Mouse (Mus musculus) limb, embryonic 11.5 days (tissue): ENCODE results near the gene Fastk. TPM values are rescaled to one million over a fixed set of nuclear protein-coding genes. Genes with fewer than 3 reads are reported as not detected.
A peak's percentile ranks its signal among the peaks of the same experiment; 100 is the strongest.

Experiments
- ATAC-seq: fragments of 200-750 bp; cut with Nextera tagmentation; 2 replicates; pipeline ENCODE4 v1.8.0; 2017; ENCODE audit warnings: low read depth; ENCODE audit not compliant: insufficient number of reproducible peaks, low FRiP score, low TSS enrichment
- DNase-seq: peaks from one replicate; pipeline ENCODE4 v3.0.0-alpha.2; 2015; ENCODE audit warnings: low spot score
- H3K27ac ChIP-seq: fragments of 300-500 bp; sonication (generic); replicated peaks from 2 replicates; pipeline ENCODE4 v1.5.1; 2014; ENCODE audit warnings: low read depth, mild to moderate bottlenecking, low read length
- H3K27me3 ChIP-seq: fragments of 300-500 bp; sonication (generic); 2 replicates; pipeline ENCODE4 v1.6.1; 2014; ENCODE audit warnings: mild to moderate bottlenecking, low read length, mixed read lengths; ENCODE audit not compliant: control insufficient read depth, insufficient read depth
- H3K36me3 ChIP-seq: fragments of 300-500 bp; sonication (generic); 2 replicates; pipeline ENCODE4 v1.6.1; 2014; ENCODE audit warnings: mild to moderate bottlenecking, low read length, moderate library complexity, mixed read lengths; ENCODE audit not compliant: control insufficient read depth, insufficient read depth
- H3K4me1 ChIP-seq: fragments of 300-500 bp; sonication (generic); 2 replicates; pipeline ENCODE4 v1.6.1; 2014; ENCODE audit warnings: low read length, mixed read lengths; ENCODE audit not compliant: control insufficient read depth, insufficient read depth
- H3K4me2 ChIP-seq: fragments of 300-500 bp; sonication (generic); 2 replicates; pipeline ENCODE4 v1.6.1; 2014; ENCODE audit warnings: low read depth, mild to moderate bottlenecking, moderate library complexity; ENCODE audit not compliant: severe bottlenecking
- H3K4me3 ChIP-seq: fragments of 300-500 bp; sonication (generic); 2 replicates; pipeline ENCODE4 v1.5.1; 2014; ENCODE audit warnings: low read depth, low read length
- H3K9ac ChIP-seq: fragments of 300-500 bp; sonication (generic); 2 replicates; pipeline ENCODE4 v1.6.1; 2014; ENCODE audit warnings: mild to moderate bottlenecking, low read length
- H3K9me3 ChIP-seq: fragments of 300-500 bp; sonication (generic); 2 replicates; pipeline ENCODE4 v1.6.1; 2016; ENCODE audit warnings: low read length; ENCODE audit not compliant: control insufficient read depth
- WGBS: fragments of 180-500 bp; shearing (Covaris S2); extraction: QIAGEN DNeasy Blood & Tissue Kit; methylation state at CpG from one replicate; pipeline ENCODE4 v1.1.7; 2014; 5-methylcytosine and 5-hydroxymethylcytosine counted together
- polyA plus RNA-seq: library from polyadenylated mRNA; unstranded; fragments of >200 nt; fragmentation: Nextera tagmentation; extraction: Ambion mirVana; gene quantifications from 2 replicates; pipeline ENCODE4 v1.2.1, GENCODE M21; 2014

Fastk gene
- polyA plus RNA-seq, 1 experiment from 2014 or later: 95.1 TPM

- WGBS: 3% methylated on average over 33 of the region's 34 CpGs
- no peaks in the 10 kb centered on the region for H3K9me3 ChIP-seq
- DNase-seq: peak; percentile 87
- peak within 1 kb of the TSS; percentile 66 for H3K4me2 ChIP-seq
- H3K27ac ChIP-seq: peak within 1 kb of the TSS; percentile 36; the same call in 1 of the 2 replicates
- no peaks in the 10 kb centered on the region for H3K27me3 ChIP-seq
- H3K4me3 ChIP-seq: peak within 1 kb of the TSS; percentile 43
- H3K4me1 ChIP-seq: peaks cover 11% of the 10 kb centered on the region
- H3K36me3 ChIP-seq: peaks cover 3% of the 10 kb centered on the region; the same call in 1 of the 2 replicates
- H3K9ac ChIP-seq: peak within 1 kb of the TSS; percentile 31; the same call in 1 of the 2 replicates
- ATAC-seq: peak; percentile 76
These were observed 2.7 kb upstream of the Fastk start, which contains the start of gene Tmub1 for GRCm38 (mm10) chr5:24447624-24448298. Tmub1 (minus strand) TSS chr5:24447854.

GRCm38 (mm10) chr5:24446630-24447029, 1.5 kb upstream of the Fastk start:
- 84% methylated on average over 7 of the region's 7 CpGs for WGBS
- no peak for DNase-seq
- Histone ChIP-seq H3K4me3 (no peak overlapping the region), H3K27me3 (no peaks in the 10 kb centered on the region), H3K27ac (no peak overlapping the region), H3K4me2 (no peak overlapping the region; the same call in 1 of the 2 replicates), H3K4me1 (peaks cover 11% of the 10 kb centered on the region), H3K36me3 (peaks cover 3% of the 10 kb centered on the region; the same call in 1 of the 2 replicates), H3K9me3 (no peaks in the 10 kb centered on the region), H3K9ac (no peak overlapping the region)
- no peak for ATAC-seq

GRCm38 (mm10) chr5:24445428-24446080, 467 bp upstream of the Fastk start:
- H3K36me3 ChIP-seq: peaks cover 7% of the 10 kb centered on the region
- H3K9ac ChIP-seq: no peak overlapping the region
- DNase-seq (no peak), ATAC-seq (no peak)
- WGBS: 56% methylated on average over 20 of the region's 20 CpGs
- H3K9me3 ChIP-seq: no peaks in the 10 kb centered on the region
- peak overlapping the region; percentile 79 for H3K4me2 ChIP-seq
- peak overlapping the region; percentile 87 for H3K4me3 ChIP-seq
- H3K4me1 ChIP-seq: peaks cover 11% of the 10 kb centered on the region
- H3K27me3 ChIP-seq: no peaks in the 10 kb centered on the region
- H3K27ac ChIP-seq: peak overlapping the region; percentile 10; the same call in 1 of the 2 replicates

GRCm38 (mm10) chr5:24443927-24444326, 1.2 kb downstream of the Fastk start:
- Histone ChIP-seq H3K27ac (no peak overlapping the region), H3K27me3 (no peaks in the 10 kb centered on the region), H3K4me2 (peak overlapping the region; percentile 79), H3K9ac (no peak overlapping the region), H3K4me3 (peak overlapping the region; percentile 87), H3K4me1 (peaks cover 11% of the 10 kb centered on the region), H3K36me3 (peaks cover 18% of the 10 kb centered on the region), H3K9me3 (no peaks in the 10 kb centered on the region)
- ATAC-seq (no peak), DNase-seq (no peak)
- WGBS: 85% methylated on average over 12 of the region's 12 CpGs

- Histone ChIP-seq H3K36me3 (peaks cover 23% of the 10 kb centered on the region), H3K27me3 (no peaks in the 10 kb centered on the region), H3K4me3 (no peak overlapping the region), H3K9ac (no peak overlapping the region), H3K9me3 (no peaks in the 10 kb centered on the region), H3K27ac (no peak overlapping the region), H3K4me2 (no peak overlapping the region), H3K4me1 (peaks cover 11% of the 10 kb centered on the region)
- 94% methylated on average over 7 of the region's 7 CpGs for WGBS
- DNase-seq (no peak), ATAC-seq (no peak)
These were observed 1.9 kb downstream of the Fastk start for GRCm38 (mm10) chr5:24443204-24443603.

GRCm38 (mm10) chr5:24442029-24442428, 3.1 kb downstream of the Fastk start:
- peaks cover 5% of the 10 kb centered on the region for H3K4me1 ChIP-seq
- no peak overlapping the region for H3K4me3 ChIP-seq
- 84% methylated on average over 9 of the region's 9 CpGs for WGBS
- no peak overlapping the region for H3K9ac ChIP-seq
- H3K4me2 ChIP-seq: no peak overlapping the region
- no peak for ATAC-seq
- no peaks in the 10 kb centered on the region for H3K9me3 ChIP-seq
- no peak for DNase-seq
- H3K27ac ChIP-seq: no peak overlapping the region
- H3K27me3 ChIP-seq: no peaks in the 10 kb centered on the region
- H3K36me3 ChIP-seq: peaks cover 23% of the 10 kb centered on the region

GRCm38 (mm10) chr5:24441187-24441586, 3.9 kb downstream of the Fastk start:
- Histone ChIP-seq H3K36me3 (peaks cover 23% of the 10 kb centered on the region), H3K9ac (no peak overlapping the region), H3K4me1 (peaks cover 5% of the 10 kb centered on the region), H3K27me3 (no peaks in the 10 kb centered on the region), H3K9me3 (no peaks in the 10 kb centered on the region), H3K4me2 (no peak overlapping the region), H3K27ac (no peak overlapping the region), H3K4me3 (no peak overlapping the region)
- 94% methylated on average over 8 of the region's 8 CpGs for WGBS
- DNase-seq: no peak
- ATAC-seq: no peak

- H3K9ac ChIP-seq: no peak overlapping the region
- H3K4me3 ChIP-seq: no peak overlapping the region
- H3K27me3 ChIP-seq: no peaks in the 10 kb centered on the region
- H3K4me2 ChIP-seq: no peak overlapping the region
- DNase-seq (no peak), ATAC-seq (no peak)
- no peak overlapping the region for H3K27ac ChIP-seq
- H3K9me3 ChIP-seq: no peaks in the 10 kb centered on the region
- peaks cover 40% of the 10 kb centered on the region for H3K36me3 ChIP-seq
- 89% methylated on average over 8 of the region's 8 CpGs for whole genome bisulfite sequencing
- H3K4me1 ChIP-seq: no peaks in the 10 kb centered on the region
These were observed 11.1 kb downstream of the Fastk start for GRCm38 (mm10) chr5:24433993-24434392.
